Mouse (Mus musculus): Measurements from ENCODE around the gene Sgcd. TPM values are rescaled to one million over a fixed set of nuclear protein-coding genes. Genes with fewer than 3 reads are reported as not detected.

Sgcd gene
- total and polyA plus RNA-seq, 2 experiments from 2014 or later, result 5.8 to 24.4 TPM

- Histone ChIP-seq H3K4me3 (ENCODE audit: low read depth, low read length) (no peak overlapping the region), H3K9me3 (replicated peaks; ENCODE audit: control insufficient read depth, low read length) (no peaks in the 10 kb centered on the region), H3K9ac (replicated peaks; ENCODE audit: low read depth, low read length) (no peak overlapping the region), H3K36me3 (replicated peaks; ENCODE audit: control insufficient read depth, insufficient read depth, low read length) (no peaks in the 10 kb centered on the region), H3K4me1 (ENCODE audit: control insufficient read depth, insufficient read depth) (no peaks in the 10 kb centered on the region), H3K4me2 (ENCODE audit: low read depth, low read length) (no peak overlapping the region), H3K27ac (ENCODE audit: low read depth) (no peak overlapping the region), H3K27me3 (ENCODE audit: control insufficient read depth, insufficient read depth, low read length) (no peaks in the 10 kb centered on the region)
- no peak for DNase-seq (ENCODE audit: low spot score)
- WGBS, result 90% methylated on average over 2 of the region's 2 CpGs
- TF ChIP-seq CTCF (IDR thresholded peaks at IDR 0.05; ENCODE audit: low read depth) (no peak), EP300 (IDR thresholded peaks at IDR 0.05; ENCODE audit: low read depth) (no peak)
- ATAC-seq (ENCODE audit: insufficient read depth, low read depth), result no peak
These were observed 800.2 kb downstream of the Sgcd start for GRCm38 (mm10) chr11:47188556-47188955.

GRCm38 (mm10) chr11:47174977-47175376 lies 813.8 kb downstream of the Sgcd start:
- Histone ChIP-seq H3K4me3 (ENCODE audit: low read depth, low read length) (no peak overlapping the region), H3K9me3 (replicated peaks; ENCODE audit: control insufficient read depth, low read length) (no peaks in the 10 kb centered on the region), H3K27me3 (ENCODE audit: control insufficient read depth, insufficient read depth, low read length) (no peaks in the 10 kb centered on the region), H3K9ac (replicated peaks; ENCODE audit: low read depth, low read length) (no peak overlapping the region), H3K27ac (ENCODE audit: low read depth) (no peak overlapping the region), H3K4me1 (ENCODE audit: control insufficient read depth, insufficient read depth) (no peaks in the 10 kb centered on the region), H3K36me3 (replicated peaks; ENCODE audit: control insufficient read depth, insufficient read depth, low read length) (no peaks in the 10 kb centered on the region), H3K4me2 (ENCODE audit: low read depth, low read length) (no peak overlapping the region)
- ATAC-seq (ENCODE audit: insufficient read depth, low read depth) (no peak), DNase-seq (ENCODE audit: low spot score) (no peak)
- 90% methylated on average over 2 of the region's 2 CpGs for WGBS
- TF ChIP-seq EP300 (IDR thresholded peaks at IDR 0.05; ENCODE audit: low read depth) (no peak), CTCF (IDR thresholded peaks at IDR 0.05; ENCODE audit: low read depth) (no peak)

GRCm38 (mm10) chr11:47170926-47171625 lies 817.7 kb downstream of the Sgcd start:
- no peaks in the 10 kb centered on the region for H3K36me3 ChIP-seq (replicated peaks; ENCODE audit: control insufficient read depth, insufficient read depth, low read length)
- TF ChIP-seq CTCF (IDR thresholded peaks at IDR 0.05; ENCODE audit: low read depth) (no peak), EP300 (IDR thresholded peaks at IDR 0.05; ENCODE audit: low read depth) (no peak)
- H3K9ac ChIP-seq (replicated peaks; ENCODE audit: low read depth, low read length), result no peak overlapping the region
- DNase-seq (ENCODE audit: low spot score), result no peak
- no peak overlapping the region for H3K27ac ChIP-seq (ENCODE audit: low read depth)
- no peaks in the 10 kb centered on the region for H3K27me3 ChIP-seq (ENCODE audit: control insufficient read depth, insufficient read depth, low read length)
- no peak overlapping the region for H3K4me2 ChIP-seq (ENCODE audit: low read depth, low read length)
- no peaks in the 10 kb centered on the region for H3K9me3 ChIP-seq (replicated peaks; ENCODE audit: control insufficient read depth, low read length)
- H3K4me3 ChIP-seq (ENCODE audit: low read depth, low read length), result no peak overlapping the region
- ATAC-seq (ENCODE audit: insufficient read depth, low read depth), result no peak
- WGBS, result 68% methylated on average over 6 of the region's 6 CpGs
- no peaks in the 10 kb centered on the region for H3K4me1 ChIP-seq (ENCODE audit: control insufficient read depth, insufficient read depth)

GRCm38 (mm10) chr11:47167376-47167775 lies 821.4 kb downstream of the Sgcd start:
- no peaks in the 10 kb centered on the region for H3K36me3 ChIP-seq (replicated peaks; ENCODE audit: control insufficient read depth, insufficient read depth, low read length)
- H3K27me3 ChIP-seq (ENCODE audit: control insufficient read depth, insufficient read depth, low read length), result no peaks in the 10 kb centered on the region
- H3K27ac ChIP-seq (ENCODE audit: low read depth), result no peak overlapping the region
- H3K4me3 ChIP-seq (ENCODE audit: low read depth, low read length), result no peak overlapping the region
- no peak overlapping the region for H3K9ac ChIP-seq (replicated peaks; ENCODE audit: low read depth, low read length)
- ATAC-seq (ENCODE audit: insufficient read depth, low read depth) (no peak), DNase-seq (ENCODE audit: low spot score) (no peak)
- no peak for TF ChIP-seq CTCF (IDR thresholded peaks at IDR 0.05; ENCODE audit: low read depth)
- TF ChIP-seq EP300 (IDR thresholded peaks at IDR 0.05; ENCODE audit: low read depth), result no peak
- no peaks in the 10 kb centered on the region for H3K4me1 ChIP-seq (ENCODE audit: control insufficient read depth, insufficient read depth)
- 73% methylated on average over 4 of the region's 4 CpGs for WGBS
- no peak overlapping the region for H3K4me2 ChIP-seq (ENCODE audit: low read depth, low read length)
- no peaks in the 10 kb centered on the region for H3K9me3 ChIP-seq (replicated peaks; ENCODE audit: control insufficient read depth, low read length)

GRCm38 (mm10) chr11:47158089-47158488 lies 830.7 kb downstream of the Sgcd start:
- Histone ChIP-seq H3K27ac (ENCODE audit: low read depth) (no peak overlapping the region), H3K4me3 (ENCODE audit: low read depth, low read length) (no peak overlapping the region), H3K4me1 (ENCODE audit: control insufficient read depth, insufficient read depth) (no peaks in the 10 kb centered on the region), H3K36me3 (replicated peaks; ENCODE audit: control insufficient read depth, insufficient read depth, low read length) (no peaks in the 10 kb centered on the region), H3K9ac (replicated peaks; ENCODE audit: low read depth, low read length) (no peak overlapping the region), H3K27me3 (ENCODE audit: control insufficient read depth, insufficient read depth, low read length) (no peaks in the 10 kb centered on the region), H3K4me2 (ENCODE audit: low read depth, low read length) (no peak overlapping the region), H3K9me3 (replicated peaks; ENCODE audit: control insufficient read depth, low read length) (no peaks in the 10 kb centered on the region)
- WGBS, result 75% methylated on average over 1 of the region's 1 CpGs
- no peak for TF ChIP-seq CTCF (IDR thresholded peaks at IDR 0.05; ENCODE audit: low read depth)
- no peak for TF ChIP-seq EP300 (IDR thresholded peaks at IDR 0.05; ENCODE audit: low read depth)
- ATAC-seq (ENCODE audit: insufficient read depth, low read depth), result no peak
- no peak for DNase-seq (ENCODE audit: low spot score)

Measured in heart, postnatal 0 days (tissue).